Mouse (Mus musculus) layer of hippocampus, adult 18-20 months (tissue): ENCODE results near the gene Cald1. TPM values are rescaled to one million over a fixed set of nuclear protein-coding genes. Genes with fewer than 3 reads are reported as not detected.

ENCODE experiments used
- DNase-seq, 2 experiments: peaks; one replicate each; pipeline ENCODE4 v3.0.0; 2022; ENCODE audit warnings: low spot score in 2 of 2
- total RNA-seq, 2 experiments: library from RNA; stranded (reverse); gene quantifications; 2 replicates each; pipeline ENCODE4 v1.2.3; 2021

Gene Cald1
- total RNA-seq, 2 experiments from 2014 or later = 27.6 to 28.3 TPM

DNA sequence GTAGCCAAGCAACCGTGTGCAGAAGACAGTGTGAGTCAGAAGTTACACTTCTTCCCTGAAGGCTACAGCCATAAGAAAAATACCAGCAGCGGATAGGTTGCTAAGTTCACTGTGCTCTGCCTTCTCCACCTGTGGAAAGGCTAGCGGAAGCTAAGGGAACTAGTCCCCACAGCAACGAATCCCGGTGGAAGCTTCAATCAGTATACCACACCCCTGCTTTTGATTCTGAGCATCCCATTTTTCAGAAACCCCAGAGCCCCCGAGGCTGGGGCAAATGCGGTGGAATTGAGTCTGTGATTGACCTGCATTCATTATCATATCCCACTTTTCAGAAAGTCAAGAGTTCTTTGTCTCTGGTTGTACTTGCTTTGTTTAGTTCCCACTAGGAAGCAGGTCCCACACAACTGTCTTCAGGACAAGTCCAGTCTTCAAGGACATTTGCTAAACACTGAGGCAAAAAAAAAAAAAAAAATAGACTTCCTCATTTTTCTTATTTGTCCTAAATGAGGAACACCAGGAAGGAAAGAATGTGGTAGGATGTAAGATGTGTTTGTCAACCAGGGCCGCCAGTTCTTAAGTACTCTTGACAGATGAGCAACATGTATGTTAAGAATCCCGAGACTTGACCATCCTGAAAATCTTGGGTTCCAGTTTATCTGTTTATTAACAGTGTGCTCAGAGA lies 118.0 kb downstream of the Cald1 start:
- no peak for DNase-seq

DNA sequence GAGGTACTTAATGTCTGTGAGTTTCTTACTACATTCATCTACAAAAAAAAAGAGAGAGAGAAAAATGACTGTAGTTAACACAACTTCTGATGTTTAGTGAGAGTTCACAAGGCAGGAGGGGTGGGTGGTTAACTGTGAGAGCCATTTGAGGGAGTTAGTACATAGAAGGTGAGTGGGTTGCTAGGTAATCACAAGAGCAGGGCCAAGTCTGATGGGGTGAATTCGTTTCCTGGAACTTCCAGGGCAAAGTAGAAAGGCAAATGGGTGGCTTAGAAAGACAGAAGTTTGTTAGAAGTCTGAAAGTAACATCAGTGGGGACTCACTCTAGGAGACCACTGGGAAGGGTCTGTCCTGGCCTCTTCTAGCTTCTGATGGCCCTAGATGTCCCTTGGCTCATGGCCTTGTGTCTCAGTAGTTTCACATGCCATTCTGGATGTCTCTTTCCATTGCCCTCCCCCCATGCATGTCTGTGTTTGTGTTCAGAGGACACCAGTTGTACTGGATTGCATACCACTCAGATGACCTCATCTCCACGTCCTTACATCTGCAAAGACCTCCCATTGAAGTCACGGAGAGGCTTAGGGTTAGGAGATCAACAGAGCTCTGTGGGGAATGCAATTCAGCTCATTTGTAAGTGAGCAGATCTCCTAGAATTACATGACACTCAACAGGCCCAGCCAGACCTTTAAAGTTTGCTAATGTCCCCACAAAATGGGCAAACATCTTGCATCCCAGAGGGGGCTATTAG lies 118.8 kb downstream of the Cald1 start:
- no peak for DNase-seq

DNA sequence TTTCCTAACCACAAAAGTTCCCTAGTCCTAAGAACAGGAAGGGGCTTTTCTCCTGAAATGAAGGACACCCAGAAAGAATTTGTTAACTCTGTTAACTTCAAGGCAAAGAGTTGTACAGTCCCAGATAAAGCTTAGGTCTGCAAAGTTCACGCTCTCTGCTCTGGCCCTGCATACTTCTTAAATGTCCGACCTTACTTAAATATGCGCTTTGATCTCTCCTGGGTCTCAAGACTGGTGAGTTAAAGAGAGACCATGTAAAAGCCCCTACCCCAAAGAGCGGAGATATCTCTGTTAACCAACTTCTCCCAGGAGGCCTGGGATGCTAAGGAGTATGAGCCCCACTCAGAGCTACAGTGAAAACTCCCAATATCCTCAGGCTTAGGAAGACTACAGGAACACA lies 119.4 kb downstream of the Cald1 start:
- DNase-seq = no peak

DNA sequence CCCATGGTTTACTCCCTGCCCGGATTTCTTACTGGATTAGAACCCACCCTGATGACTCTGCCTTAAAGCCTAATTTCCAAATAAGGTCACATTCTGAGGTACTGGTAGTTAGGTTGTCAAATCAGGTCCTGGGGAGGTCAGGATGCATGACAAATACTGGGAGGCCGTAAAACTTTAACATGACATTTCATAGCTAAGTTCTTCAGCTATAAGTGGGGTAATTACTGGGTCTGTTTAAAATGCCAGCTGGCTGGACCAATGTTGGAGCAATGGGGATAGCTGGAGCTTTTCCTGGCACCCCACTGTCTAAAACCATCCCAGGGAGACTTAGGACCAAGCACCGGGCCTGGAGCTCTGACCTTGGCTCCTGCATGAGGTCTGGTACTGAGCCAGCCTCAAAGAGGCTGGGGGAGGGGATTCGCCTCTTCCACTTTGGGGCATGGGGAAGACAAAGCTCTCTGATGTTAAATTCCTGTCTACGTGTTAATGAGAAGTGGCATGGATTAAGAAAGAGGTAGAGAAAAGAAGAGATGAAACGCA lies 120.9 kb downstream of the Cald1 start:
- no peak for DNase-seq

DNA sequence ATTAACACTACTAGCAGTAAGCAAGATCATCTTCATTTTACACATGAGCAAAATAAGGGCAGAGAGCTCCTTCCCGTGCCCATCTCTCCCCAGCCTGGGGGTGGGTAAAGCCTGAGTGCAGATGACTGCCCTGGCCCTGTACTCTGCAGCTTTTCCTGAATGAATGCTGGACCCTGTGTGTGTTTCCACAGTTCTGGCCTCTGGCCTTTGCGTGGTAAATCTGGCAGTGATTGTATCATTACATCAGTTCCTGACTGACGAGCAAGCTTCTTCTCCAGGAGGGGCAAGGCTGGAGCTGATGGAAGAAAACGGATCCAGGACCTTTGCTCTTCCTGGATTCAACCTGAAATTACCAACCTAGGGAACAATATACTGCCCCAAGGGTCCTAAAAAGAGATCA lies 122.1 kb downstream of the Cald1 start:
- no peak for DNase-seq

DNA sequence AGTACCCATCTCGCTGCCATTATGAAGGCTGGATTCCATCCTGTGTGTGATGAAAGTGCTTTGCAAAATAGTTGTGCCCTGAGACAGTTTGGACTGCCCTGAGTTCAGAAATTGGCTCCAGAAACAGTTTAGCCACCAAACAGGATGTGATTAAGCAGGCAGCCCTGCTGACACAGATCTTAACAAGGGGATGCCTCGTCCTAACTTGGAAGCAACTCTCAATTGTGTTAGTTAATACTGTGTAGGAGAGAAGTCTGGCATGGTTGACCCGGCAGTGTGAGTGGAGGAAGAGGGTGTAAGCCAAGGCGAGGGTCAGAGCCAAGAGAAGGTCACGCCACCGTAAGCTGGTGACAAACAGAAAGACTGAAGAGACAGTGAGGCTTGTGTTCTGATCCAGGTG lies 123.4 kb downstream of the Cald1 start:
- no peak for DNase-seq

DNA sequence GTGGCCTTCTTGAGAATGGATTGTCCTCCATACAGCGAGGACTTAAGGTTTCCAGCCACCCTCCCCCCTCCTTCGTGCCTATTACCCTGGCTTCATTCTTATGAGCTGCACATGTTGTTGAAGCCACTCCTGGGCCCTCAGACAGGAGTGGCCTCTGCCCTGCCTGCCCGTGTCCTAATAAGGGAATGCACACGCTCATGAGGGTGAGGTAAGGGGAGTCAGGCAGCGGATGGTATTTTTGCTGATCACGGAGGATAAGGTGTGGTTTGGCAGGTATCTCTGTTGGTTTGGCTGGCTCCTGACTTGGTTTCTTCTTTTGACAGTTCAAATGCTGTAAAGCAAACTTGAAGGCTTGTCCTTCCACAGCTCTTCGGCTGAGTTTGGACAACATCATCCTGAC lies 124.4 kb downstream of the Cald1 start:
- DNase-seq = no peak

DNA sequence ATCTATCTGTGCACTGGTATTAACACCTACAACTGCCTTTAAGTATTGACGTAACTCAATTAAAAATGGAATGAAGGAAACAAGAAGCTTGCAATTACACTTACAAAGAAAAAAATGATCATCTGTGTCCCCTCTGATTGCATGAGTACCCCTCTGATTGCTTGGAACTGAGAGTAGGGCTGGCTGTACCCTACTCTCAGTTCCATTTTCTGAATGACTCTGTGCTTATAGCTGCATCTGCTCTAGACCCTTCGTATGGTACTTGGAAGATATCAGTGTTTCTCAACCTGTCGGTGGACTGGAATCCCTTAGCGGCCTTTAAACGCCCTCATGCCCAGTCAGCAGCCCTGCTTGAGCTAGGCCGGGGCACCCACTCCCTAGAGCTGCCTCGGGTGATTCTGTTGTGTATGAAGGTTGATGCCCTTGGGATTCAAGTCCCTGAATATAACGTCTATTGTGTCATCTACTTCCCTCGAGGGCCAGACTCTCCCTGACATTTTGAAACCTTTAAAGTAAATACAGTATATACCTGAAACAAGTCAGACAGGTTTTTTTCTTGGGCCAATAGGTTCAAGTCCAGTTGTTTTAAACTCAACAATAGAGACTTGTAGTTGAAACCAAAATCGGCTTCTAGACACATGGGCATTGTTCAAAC lies 125.1 kb downstream of the Cald1 start:
- DNase-seq = no peak

DNA sequence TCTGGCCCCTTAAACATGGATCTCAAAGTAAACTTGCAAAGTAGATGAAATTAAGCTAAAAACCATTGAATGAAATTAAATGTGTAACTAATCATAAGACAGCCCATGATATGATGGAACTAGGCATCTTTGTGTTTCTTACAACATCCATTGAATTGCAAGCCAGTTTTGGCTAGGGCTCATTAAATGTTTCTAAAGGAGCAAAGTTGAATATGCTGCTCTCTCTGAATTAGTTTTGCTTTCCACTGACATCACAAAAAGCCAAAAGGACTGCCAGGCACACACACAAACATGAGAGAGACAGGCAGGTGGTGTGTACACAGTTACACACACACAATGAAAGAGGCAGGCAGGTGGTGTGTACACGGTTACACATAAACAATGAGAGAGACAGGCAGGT lies 127.4 kb downstream of the Cald1 start:
- DNase-seq = no peak

DNA sequence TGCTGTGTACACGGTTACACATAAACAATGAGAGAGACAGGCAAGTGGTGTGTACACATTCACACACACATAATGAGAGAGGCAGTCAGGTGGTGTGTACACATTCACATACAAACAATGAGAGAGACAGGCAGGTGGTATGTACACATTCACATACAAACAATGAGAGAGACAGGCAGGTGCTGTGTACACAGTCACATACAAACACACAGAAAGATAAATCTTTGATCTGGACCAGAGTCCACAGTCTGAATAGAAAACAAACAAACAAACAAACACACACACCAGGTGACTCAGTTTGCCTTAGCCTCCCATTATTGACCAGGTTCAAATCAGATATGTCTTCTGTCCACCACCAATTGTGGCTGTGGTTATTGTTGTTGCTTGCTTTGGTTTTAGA lies 127.8 kb downstream of the Cald1 start:
- DNase-seq = no peak

DNA sequence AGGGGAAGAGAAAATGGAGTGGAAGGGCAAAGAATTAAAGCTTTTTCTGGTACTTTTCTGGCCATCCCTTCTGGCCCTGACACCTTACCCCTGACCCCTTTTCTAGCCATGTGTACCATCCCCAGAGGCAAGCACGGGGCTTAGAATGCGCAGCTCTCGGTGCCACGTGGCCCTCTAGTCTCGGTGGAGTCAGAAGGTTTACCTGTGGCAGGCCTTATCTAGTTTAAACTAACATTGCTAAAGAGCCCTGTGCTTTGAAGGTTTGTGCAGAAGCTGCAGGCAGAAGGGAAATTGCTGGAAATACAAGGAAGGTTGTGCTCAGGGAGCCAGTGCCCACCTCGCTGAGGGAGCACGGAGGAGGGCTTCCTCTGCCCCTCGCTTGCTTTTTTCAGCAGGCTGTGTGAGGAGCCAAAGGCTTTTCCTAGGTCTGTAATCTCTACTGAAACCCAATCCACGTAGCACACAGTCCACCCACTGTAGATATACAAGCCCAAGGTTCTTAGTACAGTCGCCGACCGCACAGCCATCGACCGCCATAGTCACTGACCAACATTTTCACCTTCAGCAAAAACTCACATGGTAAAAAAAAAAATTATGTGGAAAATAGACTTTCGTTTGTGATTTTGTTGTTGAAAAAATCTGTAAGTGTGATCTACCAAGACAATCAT lies 129.2 kb downstream of the Cald1 start:
- DNase-seq = no peak

DNA sequence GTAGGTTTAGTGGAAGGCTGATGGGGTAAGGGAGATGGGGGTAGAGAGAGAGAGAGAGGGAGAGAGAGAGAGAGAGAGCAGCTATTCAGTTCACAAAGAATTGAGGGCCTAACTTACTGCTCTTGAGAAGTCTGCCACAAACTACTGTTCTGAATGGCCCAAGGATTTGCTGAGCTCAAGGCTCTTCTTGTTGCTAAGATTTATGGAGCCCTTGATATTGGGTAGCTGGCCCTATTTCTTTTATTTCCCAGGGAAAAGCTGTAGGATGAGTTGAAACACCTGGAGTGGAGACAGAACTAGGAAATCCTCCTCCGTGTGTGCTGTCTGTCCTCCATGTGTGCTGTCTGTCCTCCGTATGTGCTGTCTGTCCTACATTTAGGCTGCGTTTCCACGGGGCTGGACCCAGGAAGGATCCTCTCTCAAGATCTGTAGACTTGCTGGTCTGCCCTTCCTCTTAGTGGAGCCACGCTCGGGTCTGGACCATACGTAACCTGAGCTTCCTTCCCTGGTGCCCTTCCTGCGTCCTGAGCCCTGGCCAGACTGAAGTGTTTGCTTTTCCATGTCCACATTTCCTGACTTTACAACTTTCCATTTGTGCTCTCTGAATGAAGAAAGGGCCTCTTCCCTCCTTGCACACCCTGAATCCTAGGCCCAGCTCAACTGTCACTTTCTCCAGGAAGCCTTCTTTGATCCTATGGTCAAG lies 131.3 kb downstream of the Cald1 start:
- no peak for DNase-seq

DNA sequence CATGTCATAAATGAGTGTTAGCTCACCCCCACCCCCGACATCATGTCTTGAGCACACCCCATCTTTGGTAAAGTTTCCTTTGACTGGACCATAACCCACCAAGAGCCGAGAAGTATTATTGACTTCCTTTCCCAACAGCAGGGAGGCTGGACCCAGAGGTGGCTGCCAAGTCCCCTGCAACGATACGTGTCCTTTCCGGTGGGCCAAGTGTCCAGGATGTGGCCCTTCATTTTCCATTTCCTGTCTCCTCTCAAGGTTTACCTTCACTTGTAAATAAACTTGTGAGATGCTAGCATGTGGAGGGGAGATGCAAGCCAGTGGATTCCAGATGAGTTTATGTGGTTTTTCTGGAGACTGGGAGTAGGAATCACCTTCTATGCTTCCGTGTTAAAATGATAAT lies 132.7 kb downstream of the Cald1 start:
- DNase-seq = no peak

DNA sequence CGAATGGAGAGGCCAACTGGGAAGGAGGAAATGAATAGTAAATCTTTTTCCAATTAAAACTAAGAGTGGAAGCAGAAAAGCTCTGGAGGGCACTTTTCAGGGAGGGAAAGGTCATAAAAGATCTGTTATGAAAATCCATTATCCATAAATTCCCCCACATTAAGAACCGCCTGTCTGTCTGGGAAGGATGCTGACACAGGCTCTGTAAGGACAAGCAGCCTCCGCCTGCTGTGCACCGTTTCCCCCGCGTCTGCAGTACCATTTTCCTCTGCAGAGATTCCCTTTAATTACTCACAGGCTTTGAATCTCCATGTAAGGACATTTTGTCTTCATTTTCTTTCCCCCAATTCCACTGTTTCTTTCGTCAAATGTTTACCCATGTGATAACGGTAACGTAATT lies 133.2 kb downstream of the Cald1 start:
- DNase-seq = no peak

DNA sequence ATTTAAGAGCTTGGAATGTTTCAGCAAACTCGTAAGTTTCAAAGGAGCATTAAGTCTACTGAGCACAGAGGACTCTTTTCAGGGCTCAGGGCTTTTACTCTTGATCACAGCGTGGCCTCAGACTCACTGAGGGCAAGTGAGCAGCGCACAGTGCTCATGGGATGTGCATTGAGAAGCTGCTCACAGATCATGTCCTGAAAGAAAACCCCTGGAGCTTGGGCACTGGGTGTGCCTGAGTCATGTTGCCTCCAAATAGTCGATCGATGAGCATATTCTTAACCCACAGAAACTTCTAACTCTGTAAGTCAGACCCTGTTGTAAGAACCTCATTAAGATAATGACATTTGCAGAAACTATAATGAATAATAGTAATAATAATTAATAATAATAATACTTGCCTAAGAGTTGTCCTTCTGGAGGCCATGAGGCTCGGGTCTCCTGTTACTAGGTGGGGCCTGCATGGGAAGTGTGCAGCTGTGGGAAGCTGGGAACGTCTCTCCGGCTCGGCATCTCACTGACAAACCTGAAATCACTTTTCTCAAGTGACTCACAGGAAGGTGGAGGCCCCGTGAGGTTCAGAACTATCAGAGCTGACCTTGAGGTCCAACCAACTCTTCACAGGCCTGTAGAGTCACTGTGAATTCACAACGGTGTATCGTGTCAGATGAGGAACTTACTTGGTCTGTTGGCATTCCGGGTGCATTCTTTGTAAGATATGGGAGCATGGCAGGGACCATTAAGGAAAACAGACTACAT lies 136.8 kb downstream of the Cald1 start:
- DNase-seq = no peak

DNA sequence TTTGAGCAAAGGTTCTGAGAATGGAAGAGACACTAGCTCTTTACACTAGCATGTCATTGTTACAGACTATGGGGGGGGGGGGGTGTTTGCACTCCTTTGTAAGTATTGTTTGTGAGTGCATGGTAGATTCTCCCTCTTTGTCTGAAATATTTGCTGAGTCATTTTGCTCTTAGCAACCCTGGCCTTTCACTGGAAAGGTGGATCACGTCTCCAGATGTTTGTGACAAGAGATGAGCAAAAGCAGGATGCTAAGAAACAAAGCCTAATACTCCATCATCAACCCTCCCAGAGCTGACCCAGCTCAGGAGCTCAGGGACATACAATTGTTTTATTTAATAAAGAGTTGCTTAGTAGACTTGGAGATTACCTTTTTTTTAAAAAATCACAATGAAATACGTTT lies 138.6 kb downstream of the Cald1 start:
- DNase-seq = no peak

DNA sequence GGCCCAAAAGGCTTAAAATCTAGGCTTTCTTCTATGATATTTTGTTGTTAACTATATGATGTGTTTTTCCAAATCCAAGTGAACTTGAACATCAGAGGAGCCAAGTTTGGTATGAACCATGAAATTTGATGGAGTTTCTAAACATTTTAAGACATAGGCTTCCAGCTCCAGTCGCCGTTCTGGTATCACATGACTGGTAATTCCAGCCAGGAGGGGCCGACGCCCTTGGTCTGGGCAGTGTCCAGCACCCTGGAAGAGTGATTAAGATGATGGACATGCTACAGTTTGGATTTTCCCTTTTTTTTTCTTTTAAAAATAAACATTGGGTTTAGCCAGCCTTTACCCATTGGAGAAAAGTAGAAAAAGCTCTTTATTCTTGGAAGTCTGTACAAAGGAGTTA lies 145.6 kb downstream of the Cald1 start:
- no peak for DNase-seq

DNA sequence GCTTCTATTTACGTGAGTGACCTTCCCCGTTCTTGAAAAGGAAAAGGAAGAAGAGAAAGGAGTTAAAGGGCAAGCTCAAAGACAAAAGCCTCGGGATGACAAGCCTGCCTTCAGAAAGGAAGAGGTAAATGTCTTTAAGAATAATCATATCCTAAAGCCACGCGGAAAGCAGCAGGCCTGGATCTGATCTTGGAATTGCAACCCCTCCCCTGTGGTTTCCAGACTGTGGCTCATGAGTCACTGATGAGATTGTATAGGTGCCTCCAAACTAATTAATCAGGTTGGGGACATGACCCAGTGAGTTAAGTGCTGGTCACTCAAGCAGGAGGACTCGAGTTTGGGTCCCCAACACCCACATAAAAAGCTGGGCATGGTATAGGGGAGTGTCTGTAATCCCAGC lies 149.5 kb downstream of the Cald1 start:
- DNase-seq = no peak

DNA sequence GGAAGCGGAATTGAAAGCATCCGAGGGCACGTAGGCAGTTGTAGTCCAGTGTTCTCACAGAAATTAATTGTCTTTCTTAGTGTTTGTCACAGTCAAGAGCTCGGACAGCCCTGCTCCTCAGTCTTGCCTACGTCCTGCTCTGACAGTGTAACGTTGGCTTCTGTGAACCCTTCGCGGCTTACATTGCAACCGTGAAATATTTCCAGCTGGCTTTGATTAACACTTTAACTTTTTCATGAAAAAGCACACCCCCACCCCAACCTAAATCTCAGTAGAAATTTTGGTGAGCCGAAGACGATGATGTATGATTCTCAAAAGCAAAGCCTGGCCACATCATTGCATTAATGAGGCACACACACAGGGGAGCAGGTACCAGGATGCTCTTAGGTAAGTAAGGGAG lies 150.3 kb downstream of the Cald1 start:
- no peak for DNase-seq

DNA sequence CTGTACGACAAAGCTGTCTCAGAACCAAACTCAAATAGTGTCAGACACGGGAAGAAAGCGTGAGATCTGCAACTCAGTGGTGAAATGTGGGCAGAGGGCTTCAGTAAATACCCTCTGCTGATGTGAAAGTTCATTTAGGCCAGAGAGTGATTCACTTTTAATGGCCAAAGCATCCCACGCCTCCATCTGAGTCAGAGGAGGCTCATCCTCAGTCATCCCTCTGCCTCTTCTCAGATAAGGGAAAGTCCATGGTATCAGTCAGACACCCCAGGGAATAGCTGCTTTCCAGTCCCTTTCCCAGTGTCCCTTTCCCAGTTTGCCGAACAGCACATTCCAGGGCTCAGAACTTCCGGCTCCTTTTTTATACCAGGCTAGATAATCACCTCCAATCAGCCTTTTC lies 151.2 kb downstream of the Cald1 start:
- no peak for DNase-seq
